Mouse (Mus musculus): ENCODE results near the gene Rnf26.
A peak's percentile ranks its signal among the peaks of the same experiment; 100 is the strongest.

The Rnf26 gene

DNA sequence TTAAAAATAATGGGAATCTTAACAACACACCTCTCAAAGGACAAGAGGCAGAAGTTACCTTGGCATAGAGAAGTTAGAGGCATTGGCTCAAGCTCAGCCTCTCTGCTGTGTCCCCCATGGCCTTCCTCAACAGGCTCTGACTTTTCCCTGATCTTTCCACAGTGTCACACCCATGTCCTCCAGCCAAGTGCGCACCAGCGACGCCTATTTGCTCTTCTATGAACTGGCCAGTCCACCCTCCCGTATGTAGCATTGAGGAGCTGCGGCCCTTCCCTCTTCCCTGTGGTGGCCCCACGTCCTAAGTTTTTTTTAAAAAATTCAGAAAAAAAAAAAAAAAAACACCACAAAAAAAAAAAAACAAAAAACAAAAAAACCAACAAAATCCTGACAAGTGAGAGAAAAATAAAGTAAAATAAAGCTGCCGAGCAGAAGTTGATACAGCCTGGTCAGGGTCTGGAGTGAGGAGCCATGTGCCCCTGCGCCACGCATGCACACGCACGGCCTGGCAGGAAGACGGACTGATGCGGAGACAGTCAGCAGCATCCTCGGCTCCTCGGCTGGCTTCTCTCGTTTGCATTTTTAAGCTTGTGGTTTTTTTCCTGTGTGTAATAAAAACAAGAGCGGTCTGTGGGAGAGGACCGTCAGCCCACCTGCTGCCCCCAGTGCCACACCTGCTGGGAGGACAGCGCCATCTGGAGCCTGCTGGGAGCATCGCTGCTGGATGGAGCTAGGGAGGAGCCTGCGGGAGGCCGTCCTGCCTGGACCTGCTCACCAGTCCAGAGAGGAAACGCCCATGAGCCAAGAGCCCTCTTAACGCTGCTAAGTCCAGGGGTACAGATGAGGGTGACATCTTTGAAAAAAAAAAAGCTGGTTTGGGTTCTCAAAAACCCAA is 19.5 kb downstream of the Rnf26 start:
- peak; percentile 96 for DNase-seq (ENCODE audit: low read depth, low spot score)

DNA sequence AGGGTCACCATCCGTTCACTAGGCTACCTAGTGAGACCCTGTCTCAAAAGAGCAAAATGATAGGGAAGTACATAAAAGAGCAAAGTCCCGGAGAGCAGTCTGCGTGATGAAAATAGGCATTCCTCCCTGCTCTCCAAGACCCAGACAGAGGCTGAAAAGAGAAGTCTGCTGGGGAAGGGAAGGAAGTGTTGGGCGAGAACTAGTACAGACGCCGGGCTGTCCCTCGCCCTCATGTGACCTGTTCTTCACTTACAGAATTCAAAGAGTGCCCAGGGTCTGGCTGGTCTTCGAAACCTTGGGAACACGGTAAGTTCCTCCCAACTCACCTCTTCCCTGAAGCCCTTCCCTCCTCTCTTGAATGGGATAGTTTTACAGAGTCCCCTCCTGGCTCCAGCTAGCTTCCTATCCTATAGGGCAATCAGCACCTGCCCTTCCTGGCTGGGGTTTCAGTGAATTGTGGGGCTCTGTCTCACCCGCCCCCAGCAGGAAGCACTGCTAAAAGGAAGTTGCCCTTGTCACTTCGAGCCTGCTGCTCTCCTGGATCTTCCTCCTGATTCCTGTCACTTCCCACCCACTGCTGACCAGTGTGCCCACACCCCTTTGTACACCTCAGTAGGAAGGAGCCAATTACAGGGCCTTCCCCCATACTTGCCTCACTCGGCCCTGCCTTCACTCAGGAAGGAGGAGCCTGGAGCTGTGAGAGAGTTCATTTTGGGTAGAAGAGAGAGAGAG is 24.3 kb downstream of the Rnf26 start:
- DNase-seq (ENCODE audit: low read depth, low spot score), result peak; percentile 60

DNA sequence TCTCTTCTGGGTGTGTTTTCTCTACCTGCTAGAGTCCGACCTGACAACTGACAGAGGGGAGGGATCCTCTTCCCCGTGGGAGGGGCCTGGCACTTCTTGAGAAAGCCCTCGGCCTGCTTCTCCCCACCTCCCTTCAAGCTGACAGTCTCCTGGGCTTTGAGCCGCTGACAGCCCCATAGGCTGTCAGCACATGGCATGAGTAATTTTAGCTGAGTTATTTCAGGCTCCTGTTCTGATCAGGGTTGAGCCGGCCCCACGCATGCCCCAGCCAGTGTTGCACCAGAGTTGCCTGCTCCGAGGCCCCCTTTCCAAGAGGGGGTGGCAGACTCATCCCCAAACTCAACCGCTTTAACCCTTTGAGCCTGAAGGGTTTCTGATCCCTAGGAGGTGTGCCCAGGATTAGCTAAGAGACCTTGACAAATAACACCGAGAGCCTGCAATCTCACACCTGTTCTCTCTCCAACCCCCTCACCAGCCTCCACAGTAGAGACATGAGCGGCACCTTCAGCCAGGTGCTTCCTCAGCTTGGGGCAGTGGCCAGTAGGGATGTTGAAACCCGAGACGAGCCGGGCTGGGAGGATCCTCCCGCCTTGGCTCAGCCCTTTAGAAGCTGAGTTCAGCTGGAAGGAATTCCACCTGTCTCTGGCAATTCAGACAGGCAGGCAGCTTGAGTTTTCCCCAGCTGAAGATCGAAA is 25.4 kb downstream of the Rnf26 start:
- peak; percentile 90 for DNase-seq (ENCODE audit: low read depth, low spot score)

DNA sequence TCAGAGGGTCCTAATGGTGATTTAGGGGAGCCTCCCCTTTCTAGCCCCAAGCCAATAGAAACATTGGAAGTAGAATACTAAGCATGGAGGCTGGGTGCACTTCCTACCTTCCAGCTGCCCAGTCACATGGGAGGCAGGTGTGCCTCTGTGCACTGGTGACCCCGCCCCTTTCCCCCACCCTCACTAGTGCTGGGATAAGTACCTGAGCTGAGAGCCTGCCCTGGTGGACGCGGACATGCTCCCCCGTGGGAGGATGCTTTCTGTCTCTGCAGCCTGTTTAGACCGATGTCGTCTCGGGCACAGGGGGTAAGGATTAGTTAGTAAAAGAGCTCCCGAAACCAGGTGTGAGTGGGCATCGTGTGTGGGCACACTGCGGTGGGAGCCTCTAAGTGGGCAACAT is 26.4 kb downstream of the Rnf26 start:
- peak; percentile 65 for DNase-seq (ENCODE audit: low read depth, low spot score)

DNA sequence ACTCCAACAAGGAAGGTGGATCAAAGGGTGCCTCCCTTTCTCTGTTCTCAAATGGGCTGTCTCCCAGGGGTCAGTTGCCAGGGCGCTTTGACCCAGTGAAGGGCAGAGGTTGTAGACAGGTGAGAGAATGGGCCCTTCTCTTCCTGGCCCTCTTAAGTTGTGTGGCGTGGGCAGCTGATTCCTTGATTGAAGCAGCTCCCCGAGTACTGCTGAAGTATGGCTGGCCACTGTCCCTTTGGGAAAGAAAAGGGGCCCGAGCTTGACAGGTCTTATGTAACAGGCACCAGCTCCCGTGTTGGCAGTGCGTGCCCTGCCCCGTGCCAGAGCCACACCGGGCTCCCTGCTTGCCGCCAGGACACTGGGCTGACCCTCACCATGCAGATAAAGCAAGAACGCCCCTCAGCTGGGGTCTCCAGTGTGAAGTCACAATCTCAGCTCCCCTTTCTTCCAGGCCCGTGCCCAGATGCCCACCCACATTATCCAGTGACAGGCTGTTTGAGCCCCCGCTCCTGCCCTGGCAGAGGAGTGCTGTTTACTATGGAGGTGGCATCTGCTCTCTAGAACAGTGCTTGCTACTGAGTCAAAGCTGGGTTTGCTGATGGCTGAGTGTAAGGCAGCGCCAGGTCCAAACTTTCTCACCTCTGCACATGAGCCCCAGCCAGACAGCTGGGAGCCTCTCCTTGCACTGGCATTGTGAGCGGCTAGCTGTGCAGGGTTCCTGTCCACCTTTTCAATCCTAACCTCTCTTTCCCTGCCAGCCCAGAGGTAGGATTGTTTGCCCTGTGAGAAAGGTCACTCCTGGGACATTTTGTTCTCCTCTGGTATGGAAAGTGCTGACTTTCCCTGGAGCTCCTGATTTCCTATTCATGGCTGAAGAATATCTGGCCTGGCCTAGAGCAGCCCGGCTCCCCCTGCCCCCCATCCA is 27.3 kb downstream of the Rnf26 start:
- DNase-seq (ENCODE audit: low read depth, low spot score), result peak; percentile 27

DNA sequence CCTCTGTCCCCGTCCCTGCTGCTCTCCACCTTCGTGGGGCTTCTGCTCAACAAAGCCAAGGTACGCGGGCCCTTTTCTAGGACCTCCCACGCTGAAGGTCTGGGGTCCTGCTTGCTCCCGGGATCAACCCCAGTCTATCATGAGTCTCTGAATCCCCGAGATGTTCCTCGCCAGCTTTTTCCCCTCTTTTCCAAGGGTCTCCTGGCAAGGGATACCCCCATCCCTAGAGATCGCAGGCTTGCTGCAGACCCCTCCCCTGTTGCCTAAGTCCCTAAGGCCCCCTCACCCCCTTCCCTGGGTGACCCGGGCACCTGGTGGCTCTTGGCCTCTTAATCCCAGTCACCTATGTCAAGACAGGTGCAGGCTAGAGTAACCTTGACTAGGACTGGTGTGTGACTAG is 28.0 kb downstream of the Rnf26 start:
- DNase-seq (ENCODE audit: low read depth, low spot score), result no peak

DNA sequence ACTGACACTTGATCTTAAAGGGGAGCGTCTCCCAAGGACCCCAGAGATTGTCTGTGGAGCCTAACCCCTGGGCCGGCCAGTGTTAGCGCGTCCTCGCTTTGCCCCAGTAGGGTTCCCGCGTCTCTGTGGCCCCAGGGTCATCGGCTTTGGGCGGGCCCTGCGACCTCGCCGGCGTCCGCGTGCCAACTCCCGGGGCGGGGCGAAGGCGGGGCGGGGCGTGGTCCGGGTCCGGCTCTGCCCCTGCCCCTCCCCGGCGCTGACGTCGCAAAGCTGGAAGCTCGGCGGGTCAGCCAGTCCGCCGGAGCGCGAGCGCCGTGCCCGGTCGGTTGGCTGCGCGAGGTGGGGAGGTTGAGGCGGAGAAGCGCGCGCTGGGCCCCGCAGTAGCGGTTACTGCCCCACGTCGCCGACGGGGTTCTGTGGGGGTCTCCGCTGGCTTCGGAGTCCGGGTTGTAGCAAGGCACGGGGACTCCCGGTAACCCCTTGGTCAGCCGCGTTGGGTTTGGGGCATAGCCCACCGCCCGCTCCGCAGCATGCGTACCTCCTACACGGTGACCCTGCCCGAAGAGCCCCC is 28.6 kb downstream of the Rnf26 start:
- DNase-seq (ENCODE audit: low read depth, low spot score), result peak; percentile 92

DNA sequence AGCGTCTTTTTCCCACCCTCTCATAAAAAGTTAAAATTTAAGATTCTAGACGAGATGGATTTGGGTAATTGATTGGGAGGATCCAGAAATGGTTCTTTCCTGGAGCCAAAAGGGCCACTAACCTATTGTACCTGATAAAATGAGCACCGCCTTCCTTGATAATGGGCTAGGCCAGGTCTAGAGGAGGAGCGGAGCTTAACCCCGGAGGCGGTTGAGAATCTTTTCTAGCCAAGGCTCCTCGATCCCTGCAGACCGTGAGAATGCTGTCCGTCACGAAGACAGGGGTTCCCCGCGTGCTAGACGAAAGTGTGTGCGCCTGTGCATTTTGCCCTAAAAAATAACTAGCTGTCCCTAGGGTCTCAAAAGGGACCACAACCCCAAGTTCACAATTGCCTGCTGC is 29.1 kb downstream of the Rnf26 start:
- no peak for DNase-seq (ENCODE audit: low read depth, low spot score)

DNA sequence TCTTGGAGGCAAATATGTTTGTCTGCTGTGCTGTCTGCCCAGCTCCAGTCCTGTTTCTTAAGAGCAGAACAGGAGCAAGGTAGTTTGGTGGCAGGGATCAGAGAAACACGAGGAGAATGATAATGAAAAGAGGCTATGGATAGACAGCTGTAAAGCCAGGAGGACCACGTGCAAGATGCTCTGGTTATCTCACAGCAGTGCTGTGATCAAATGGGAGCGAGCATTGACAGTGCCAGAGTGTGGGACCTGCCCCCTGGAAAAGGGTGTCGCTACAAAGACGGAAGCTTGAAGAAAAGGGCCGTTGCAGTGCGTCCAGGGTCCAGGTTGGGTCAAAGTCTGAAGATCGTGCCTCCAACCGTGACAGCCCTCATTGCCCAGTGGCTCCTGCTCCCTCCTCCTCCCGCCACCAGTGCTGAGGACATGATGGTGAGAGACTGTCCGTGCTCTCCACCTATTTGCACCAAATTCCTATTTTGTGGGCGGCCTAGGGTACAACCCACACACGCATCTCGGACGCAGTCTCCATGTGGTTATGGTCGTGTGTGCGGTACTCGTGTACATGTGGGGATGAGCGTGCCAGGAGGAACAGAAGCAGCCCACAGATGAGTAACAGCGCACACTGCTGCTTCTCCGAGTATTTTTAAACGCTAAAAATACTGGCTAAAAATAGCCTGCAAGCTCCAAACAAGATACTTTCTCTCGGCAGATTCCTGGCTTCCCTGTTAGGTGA is 29.8 kb downstream of the Rnf26 start:
- no peak for DNase-seq (ENCODE audit: low read depth, low spot score)

DNA sequence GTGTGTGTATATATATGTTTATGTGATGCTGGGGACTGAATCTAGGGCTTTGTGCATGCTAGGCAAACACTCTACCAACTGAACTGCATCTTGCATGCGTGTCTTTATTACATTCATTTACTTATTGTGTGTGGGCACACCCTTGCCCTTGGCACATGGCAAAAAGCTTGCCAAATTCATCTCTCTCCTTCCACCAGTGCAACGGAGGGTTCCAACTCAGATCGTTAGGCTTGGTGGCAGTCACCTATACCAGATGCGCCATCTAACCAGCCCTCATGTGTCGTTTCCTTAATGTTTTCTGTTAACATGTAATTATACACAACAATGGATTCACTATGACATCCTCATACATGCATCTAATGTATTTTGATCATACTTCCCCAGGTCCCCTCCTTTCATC is 31.1 kb downstream of the Rnf26 start:
- DNase-seq (ENCODE audit: low read depth, low spot score), result no peak

DNA sequence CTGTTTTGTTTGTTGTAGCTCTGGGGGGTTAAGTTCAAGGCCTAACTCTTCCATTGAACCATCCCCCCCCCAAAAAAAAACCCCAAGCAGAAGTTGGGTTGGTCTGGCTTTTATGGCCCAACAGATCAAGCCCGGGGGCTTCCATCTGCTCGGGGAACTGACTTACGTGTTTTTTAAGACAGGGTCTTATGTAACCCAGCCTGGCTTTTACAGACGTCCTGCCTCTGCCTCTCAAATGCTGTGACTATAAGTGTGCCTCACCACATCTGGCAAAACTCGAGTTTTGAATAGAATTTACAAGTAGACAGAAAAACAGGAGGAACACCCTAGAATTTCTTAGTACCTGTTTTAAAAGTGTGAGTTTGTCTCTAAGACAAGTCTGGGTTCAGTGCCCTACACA is 31.7 kb downstream of the Rnf26 start:
- no peak for DNase-seq (ENCODE audit: low read depth, low spot score)

DNA sequence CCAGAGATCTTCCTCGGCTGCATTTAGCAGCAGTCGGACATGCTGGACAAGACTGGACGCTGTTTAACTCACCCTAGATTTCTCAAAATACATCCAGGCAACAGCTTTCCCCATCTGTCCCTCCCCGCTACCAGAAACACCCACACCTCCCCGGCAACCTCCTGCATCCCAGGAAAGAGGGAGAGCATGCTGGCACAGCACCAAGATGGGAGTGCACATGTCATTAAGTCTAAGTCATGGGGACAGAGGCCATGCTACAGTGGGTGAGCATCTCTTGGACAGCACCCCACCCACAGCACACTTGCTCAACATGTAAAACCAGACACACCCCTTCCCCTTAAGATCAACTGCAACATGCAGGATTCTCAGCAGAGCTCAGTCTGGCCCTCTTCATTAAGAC is 32.4 kb downstream of the Rnf26 start:
- no peak for DNase-seq (ENCODE audit: low read depth, low spot score)

DNA sequence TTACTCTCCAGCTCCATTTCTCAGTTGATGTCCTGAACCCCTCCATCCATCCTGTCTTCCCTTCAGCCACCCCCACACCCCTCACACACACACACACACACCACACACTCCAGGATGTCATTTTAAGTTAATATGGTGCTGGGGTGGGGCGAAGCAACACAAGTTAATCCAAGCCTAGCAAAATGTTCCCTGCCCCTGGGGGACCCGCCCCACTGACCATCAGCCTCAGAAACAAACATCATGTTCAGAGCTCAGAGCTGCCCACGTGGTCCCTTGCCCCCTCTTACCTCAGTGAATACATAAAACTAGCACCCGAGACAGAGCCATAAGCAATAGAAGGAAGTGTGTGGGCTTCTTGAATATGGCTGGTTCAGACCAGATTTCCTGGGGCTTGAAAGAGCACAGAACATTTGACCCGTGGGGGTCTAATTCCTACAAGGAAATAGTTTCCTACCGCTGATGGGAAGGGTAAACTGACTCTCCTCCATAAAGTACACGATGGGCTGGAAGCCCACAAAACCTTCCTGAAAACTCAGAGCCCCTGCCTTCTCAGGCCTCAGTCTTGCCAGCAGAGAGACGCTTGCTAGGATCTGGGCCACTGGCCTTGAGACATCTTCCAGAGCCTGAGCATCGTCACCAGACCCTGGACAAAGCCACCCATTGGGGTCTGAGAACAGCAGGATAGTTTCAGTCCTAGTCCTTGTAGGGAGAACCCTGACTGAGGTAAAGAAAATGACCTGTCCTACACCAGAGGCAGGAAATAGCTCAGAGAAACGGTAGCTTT is 33.1 kb downstream of the Rnf26 start:
- no peak for DNase-seq (ENCODE audit: low read depth, low spot score)

DNA sequence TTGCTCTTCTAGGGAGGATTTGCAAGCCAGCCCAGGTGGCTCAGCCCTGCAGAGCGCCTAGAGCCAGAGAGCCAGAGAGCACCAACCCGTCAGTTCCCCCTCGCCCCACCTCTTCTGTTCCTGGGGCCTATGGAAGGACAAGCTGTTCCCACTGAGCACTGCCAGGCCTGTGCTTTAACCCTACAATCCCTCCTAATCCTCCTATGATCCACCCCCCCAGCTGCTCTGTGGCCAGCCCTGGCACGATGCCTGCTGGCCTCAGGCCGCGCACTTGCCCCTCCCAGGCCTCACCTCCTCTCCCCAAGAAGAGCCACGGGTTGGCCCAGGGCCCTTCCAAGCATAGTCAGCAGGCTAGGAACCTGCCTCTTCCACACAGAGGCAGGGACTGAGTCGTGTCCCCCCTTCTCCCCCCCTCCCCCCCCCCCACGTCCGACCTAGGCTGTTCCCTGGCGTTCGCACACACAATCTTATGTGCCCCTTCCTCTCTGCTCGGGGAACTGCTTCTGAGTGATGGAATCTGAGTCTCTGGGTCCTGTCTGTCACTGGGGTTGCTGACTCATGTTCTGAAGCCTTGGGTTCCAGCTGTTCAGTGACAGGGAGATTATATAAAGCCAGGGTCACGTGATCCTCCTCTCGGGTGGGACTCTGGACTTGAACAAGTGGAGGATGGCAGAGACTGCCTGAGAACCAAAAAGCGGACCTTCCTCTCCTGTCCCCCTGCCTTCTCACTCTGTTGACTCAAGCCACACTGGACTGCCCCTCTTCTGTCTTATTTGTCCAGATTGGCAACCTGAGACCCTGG is 34.2 kb downstream of the Rnf26 start:
- peak; percentile 60 for DNase-seq (ENCODE audit: low read depth, low spot score)

DNA sequence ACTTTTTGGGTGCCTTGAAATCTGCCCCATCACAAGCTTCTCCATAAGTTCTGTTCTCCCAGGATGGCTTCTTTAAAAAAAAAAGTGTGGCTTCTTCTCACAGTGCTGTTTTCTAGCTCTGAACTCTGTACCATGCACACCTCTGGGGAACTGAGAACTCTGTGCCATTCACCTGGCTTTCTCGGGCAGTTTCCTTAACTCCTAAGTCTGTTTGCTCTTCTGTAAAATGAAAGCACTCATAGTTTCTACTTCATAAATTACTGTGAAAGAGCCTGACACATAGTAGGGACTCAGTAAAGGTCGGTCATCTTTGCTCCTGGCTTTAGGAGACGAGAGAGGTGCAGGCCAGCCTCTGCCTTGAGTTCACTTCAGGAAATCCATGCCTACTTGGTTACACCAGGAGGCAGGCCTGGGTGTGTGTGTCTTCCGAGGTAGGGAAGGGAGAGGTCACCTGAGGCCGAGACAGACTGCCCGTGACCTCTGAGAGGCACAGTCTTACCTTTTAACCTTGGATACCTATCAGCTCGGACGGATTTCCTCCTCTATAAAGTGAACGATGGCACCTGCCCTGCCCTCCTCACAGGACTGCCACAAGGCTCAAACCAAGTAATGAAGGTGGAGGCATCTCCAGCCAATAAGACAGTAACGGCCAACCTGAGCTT is 35.0 kb downstream of the Rnf26 start:
- no peak for DNase-seq (ENCODE audit: low read depth, low spot score)

DNA sequence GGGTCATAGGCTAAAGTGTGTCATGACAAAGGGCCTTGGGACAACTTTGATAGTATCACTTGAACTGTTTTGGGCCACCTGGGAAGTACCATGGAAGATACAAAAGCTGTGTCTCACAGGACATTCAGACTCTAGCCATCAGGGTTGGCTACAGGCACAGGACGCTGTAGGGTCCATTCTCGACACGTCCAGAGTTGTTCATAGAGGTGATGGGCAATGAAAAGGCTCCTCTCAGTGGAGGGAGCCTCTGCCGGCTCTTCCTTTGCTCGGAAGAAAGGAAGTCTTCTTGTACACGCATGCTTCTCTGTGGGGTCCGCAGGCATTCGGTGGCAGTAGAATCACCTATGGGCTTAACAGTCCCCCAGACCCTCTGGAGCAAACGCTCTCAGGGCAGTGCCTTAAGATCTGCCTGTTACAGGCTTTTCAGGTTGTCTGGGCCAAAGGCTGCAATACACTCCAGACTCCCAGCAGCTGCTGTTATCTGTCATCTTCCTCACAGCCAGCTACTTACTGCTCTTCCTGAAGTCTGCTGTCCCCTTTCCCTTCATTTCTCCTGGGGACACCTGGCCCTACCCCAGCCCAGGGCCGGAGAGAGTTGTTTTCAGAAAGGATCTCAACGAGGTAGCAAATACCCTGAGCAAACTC is 35.9 kb downstream of the Rnf26 start:
- no peak for DNase-seq (ENCODE audit: low read depth, low spot score)

DNA sequence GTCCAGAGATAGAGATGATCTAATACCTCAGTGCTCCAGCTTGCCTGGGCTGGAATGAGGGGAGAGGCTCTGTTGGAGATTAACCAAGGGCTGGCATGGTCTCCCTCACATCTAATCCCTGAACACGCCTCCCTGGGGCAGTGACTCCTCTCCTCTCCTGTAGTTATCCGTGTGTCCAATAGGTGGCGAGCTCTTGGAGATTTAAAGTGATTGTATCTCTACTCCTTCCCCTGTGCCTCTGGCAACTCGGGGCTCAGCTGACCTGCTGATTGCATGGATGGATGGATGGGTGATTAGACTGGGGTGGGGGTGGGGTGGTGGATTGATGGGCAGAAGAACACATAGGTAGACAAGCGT is 36.6 kb downstream of the Rnf26 start:
- DNase-seq (ENCODE audit: low read depth, low spot score), result peak; percentile 79
